Mouse (Mus musculus) lung, adult 2 months (tissue): Measurements from ENCODE around the gene Tenm4. TPM values are rescaled to one million over a fixed set of nuclear protein-coding genes. Genes with fewer than 3 reads are reported as not detected.

Source experiments
- DNase-seq: peaks from one replicate; pipeline ENCODE4 v3.0.0; 2022
- H3K4me1 ChIP-seq: fragments of 200-500 bp; 2 replicates; pipeline ENCODE4 v1.6.1; 2011; ENCODE audit warnings: low read length; ENCODE audit not compliant: control insufficient read depth, insufficient read depth
- H3K4me3 ChIP-seq: fragments of 200-500 bp; replicated peaks from 2 replicates; pipeline ENCODE3; 2011; ENCODE audit warnings: low read depth, mild to moderate bottlenecking, control low read depth, low read length; ENCODE audit errors: extremely low read depth
- CTCF ChIP-seq: fragments of 200-500 bp; IDR thresholded peaks from 2 replicates; pipeline ENCODE4 v1.5.1; 2011; ENCODE audit warnings: mild to moderate bottlenecking, low read length, control low read depth; ENCODE audit not compliant: insufficient read depth
- POLR2A ChIP-seq: fragments of 200-500 bp; IDR thresholded peaks from 2 replicates; pipeline ENCODE4 v1.6.1; 2011; ENCODE audit warnings: low read depth, mild to moderate bottlenecking, control low read depth, low read length, borderline replicate concordance; ENCODE audit errors: extremely low read depth
- WGBS: fragments of 180-500 bp; shearing (Covaris S2); methylation state at CpG from one replicate; pipeline ENCODE4 v1.1.7; 2018; 5-methylcytosine and 5-hydroxymethylcytosine counted together
- polyA plus RNA-seq: library from polyadenylated mRNA; depleted of rRNA; stranded (reverse); fragments of >200 nt; gene quantifications from 2 replicates; pipeline ENCODE4 v1.2.3, GENCODE M21; 2012

The Tenm4 gene
- polyA plus RNA-seq, 1 experiment: 0.98 TPM

GRCm38 (mm10) chr7:96334361-96334760 is 163.3 kb downstream of the Tenm4 start:
- WGBS: 32% methylated on average over 2 of the region's 2 CpGs
- DNase-seq: no peak
- TF ChIP-seq CTCF (no peak), POLR2A (no peak)
- no peak overlapping the region for H3K4me3 ChIP-seq
- no peaks in the 10 kb centered on the region for H3K4me1 ChIP-seq

DNA sequence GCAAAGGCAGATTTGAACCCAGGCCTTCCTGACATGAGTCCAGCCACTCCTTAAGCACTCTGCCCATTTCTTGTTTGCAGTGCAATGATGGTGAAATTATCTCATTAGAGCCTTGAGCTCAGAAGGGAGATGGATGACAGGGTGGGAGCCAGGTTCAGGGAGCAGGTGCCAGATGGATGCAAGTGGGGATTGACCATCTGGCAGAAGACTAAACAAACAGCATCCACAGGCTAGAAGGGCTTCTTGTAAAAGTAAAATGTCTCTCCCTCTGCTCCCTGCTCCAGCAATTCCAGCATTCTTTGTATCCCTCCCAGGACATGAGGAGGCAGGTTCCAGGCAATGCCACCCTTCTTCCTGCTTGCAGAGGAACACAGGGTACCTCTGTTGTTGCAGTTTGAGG is 165.3 kb downstream of the Tenm4 start:
- Histone ChIP-seq H3K4me1 (no peaks in the 10 kb centered on the region), H3K4me3 (no peak overlapping the region)
- no peak for TF ChIP-seq CTCF
- TF ChIP-seq POLR2A: no peak
- no peak for DNase-seq

GRCm38 (mm10) chr7:96340826-96341225 is 169.8 kb downstream of the Tenm4 start:
- Histone ChIP-seq H3K4me1 (no peaks in the 10 kb centered on the region), H3K4me3 (no peak overlapping the region)
- no peak for TF ChIP-seq POLR2A
- TF ChIP-seq CTCF: no peak
- no peak for DNase-seq
- 43% methylated on average over 5 of the region's 5 CpGs for WGBS

DNA sequence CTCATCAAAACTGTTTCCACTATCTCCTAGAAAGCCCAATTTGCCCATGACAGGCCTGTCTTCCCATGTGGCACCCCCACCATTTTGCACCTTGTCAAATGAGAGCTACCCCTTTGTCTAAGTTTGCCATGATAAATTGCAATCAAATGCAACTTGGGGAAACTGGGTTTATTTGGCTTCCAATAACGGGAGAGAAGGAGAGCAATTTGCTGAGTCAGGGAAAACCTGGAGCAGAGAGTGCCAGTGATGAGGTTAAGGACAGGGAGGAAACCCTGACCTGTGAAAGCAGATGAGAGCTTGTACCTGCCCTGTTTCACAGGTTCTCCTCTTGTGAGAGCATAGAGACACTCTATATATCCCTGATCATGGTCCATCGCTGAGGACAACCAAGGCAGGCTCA is 170.4 kb downstream of the Tenm4 start:
- Histone ChIP-seq H3K4me1 (no peaks in the 10 kb centered on the region), H3K4me3 (no peak overlapping the region)
- no peak for DNase-seq
- 75% methylated on average over 2 of the region's 2 CpGs for WGBS
- TF ChIP-seq POLR2A (no peak), CTCF (no peak)

GRCm38 (mm10) chr7:96342996-96343395 is 171.9 kb downstream of the Tenm4 start:
- TF ChIP-seq CTCF: no peak
- no peak for TF ChIP-seq POLR2A
- 76% methylated on average over 6 of the region's 6 CpGs for WGBS
- Histone ChIP-seq H3K4me1 (no peaks in the 10 kb centered on the region), H3K4me3 (no peak overlapping the region)
- DNase-seq: no peak

GRCm38 (mm10) chr7:96343667-96344066 is 172.6 kb downstream of the Tenm4 start:
- TF ChIP-seq POLR2A (no peak), CTCF (no peak)
- Histone ChIP-seq H3K4me3 (no peak overlapping the region), H3K4me1 (no peaks in the 10 kb centered on the region)
- no peak for DNase-seq
- 88% methylated on average over 2 of the region's 2 CpGs for WGBS

- DNase-seq: no peak
- WGBS: 56% methylated on average over 8 of the region's 8 CpGs
- no peak overlapping the region for H3K4me3 ChIP-seq
- no peaks in the 10 kb centered on the region for H3K4me1 ChIP-seq
- no peak for TF ChIP-seq POLR2A
- TF ChIP-seq CTCF: no peak
Measured at GRCm38 (mm10) chr7:96352671-96353070, 181.6 kb downstream of the Tenm4 start.

DNA sequence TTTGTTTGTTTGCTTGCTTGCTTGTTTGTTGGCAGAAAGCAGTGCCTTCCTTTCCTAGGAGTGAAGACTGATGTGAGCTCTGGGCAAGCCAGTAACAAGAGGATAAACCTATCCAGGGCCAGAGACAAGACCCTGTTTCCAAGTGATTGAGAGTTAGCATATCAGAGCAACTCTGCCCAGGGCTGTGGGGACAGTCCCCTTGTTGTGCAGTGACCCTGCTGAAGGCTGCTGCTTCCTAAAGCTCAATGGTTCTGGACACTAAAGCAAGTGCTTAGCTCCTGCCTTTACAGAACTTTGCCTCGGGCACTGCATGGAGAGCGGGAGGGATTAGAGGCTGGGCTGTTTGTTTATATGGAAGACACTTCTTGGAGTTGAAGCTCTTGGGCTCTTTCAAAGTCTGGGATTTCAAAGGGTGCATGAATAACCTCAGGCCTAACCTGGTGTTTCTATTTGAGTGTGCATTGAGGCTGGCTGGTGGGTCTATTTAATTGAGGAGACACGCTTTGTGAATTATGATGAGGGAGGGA is 185.3 kb downstream of the Tenm4 start:
- no peak overlapping the region for H3K4me3 ChIP-seq
- H3K4me1 ChIP-seq: no peaks in the 10 kb centered on the region
- 64% methylated on average over 2 of the region's 3 CpGs for WGBS
- TF ChIP-seq CTCF: no peak
- no peak for TF ChIP-seq POLR2A
- no peak for DNase-seq

GRCm38 (mm10) chr7:96357550-96357949 is 186.5 kb downstream of the Tenm4 start:
- TF ChIP-seq CTCF: no peak
- TF ChIP-seq POLR2A: no peak
- no peaks in the 10 kb centered on the region for H3K4me1 ChIP-seq
- no peak overlapping the region for H3K4me3 ChIP-seq
- no peak for DNase-seq
- WGBS: 15% methylated on average over 6 of the region's 6 CpGs

- H3K4me3 ChIP-seq: no peak overlapping the region
- TF ChIP-seq CTCF (no peak), POLR2A (no peak)
- no peak for DNase-seq
- no peaks in the 10 kb centered on the region for H3K4me1 ChIP-seq
- WGBS: 22% methylated on average over 3 of the region's 3 CpGs
Measured at GRCm38 (mm10) chr7:96363311-96363710, 192.3 kb downstream of the Tenm4 start.

GRCm38 (mm10) chr7:96369947-96370346 is 198.9 kb downstream of the Tenm4 start:
- WGBS: 92% methylated on average over 4 of the region's 4 CpGs
- Histone ChIP-seq H3K4me3 (no peak overlapping the region), H3K4me1 (no peaks in the 10 kb centered on the region)
- TF ChIP-seq CTCF (no peak), POLR2A (no peak)
- DNase-seq: no peak
